Mouse (Mus musculus) embryonic facial prominence, embryonic 15.5 days (tissue): ENCODE measurements around the gene Adam19. TPM values are rescaled to one million over a fixed set of nuclear protein-coding genes. Genes with fewer than 3 reads are reported as not detected.

Source experiments
- ATAC-seq: fragments of 200-750 bp; cut with Nextera tagmentation; 2 replicates; pipeline ENCODE4 v1.8.0; 2017; ENCODE audit warnings: low read depth, moderate TSS enrichment; ENCODE audit not compliant: insufficient number of reproducible peaks, low FRiP score, low TSS enrichment
- H3K27ac ChIP-seq: fragments of 300-500 bp; sonication (generic); replicated peaks from 2 replicates; pipeline ENCODE4 v1.5.1; 2015; ENCODE audit warnings: mild to moderate bottlenecking, inconsistent platforms
- H3K27me3 ChIP-seq: fragments of 300-500 bp; sonication (generic); 2 replicates; pipeline ENCODE4 v1.6.1; 2015; ENCODE audit warnings: inconsistent platforms
- H3K36me3 ChIP-seq: fragments of 300-500 bp; sonication (generic); 2 replicates; pipeline ENCODE4 v1.6.1; 2015; ENCODE audit warnings: mild to moderate bottlenecking, inconsistent platforms
- H3K4me1 ChIP-seq: fragments of 300-500 bp; sonication (generic); 2 replicates; pipeline ENCODE4 v1.6.1; 2015; ENCODE audit warnings: inconsistent platforms
- H3K4me2 ChIP-seq: fragments of 300-500 bp; sonication (generic); replicated peaks from 2 replicates; pipeline ENCODE4 v1.6.1; 2015; ENCODE audit warnings: mild to moderate bottlenecking, inconsistent platforms
- H3K4me3 ChIP-seq: fragments of 300-500 bp; sonication (generic); replicated peaks from 2 replicates; pipeline ENCODE4 v1.5.1; 2015; ENCODE audit warnings: mild to moderate bottlenecking, inconsistent platforms
- H3K9ac ChIP-seq: fragments of 300-500 bp; sonication (generic); 2 replicates; pipeline ENCODE4 v1.6.1; 2015; ENCODE audit warnings: inconsistent platforms
- H3K9me3 ChIP-seq: fragments of 300-500 bp; sonication (generic); replicated peaks from 2 replicates; pipeline ENCODE4 v1.6.1; 2016; ENCODE audit warnings: inconsistent platforms
- WGBS: fragments of 180-500 bp; shearing (Covaris S2); methylation state at CpG from one replicate; pipeline ENCODE4 v1.1.7; 2015; 5-methylcytosine and 5-hydroxymethylcytosine counted together
- polyA plus RNA-seq: library from polyadenylated mRNA; unstranded; fragments of >200 nt; fragmentation: Nextera tagmentation; extraction: Ambion mirVana; gene quantifications from 2 replicates; pipeline ENCODE4 v1.2.1, GENCODE M21; 2015

Adam19 gene
- polyA plus RNA-seq, 1 experiment from 2014 or later = 13.4 TPM

GRCm38 (mm10) chr11:46125093-46125834 is 69.5 kb downstream of the Adam19 start:
- no peak overlapping the region for H3K4me2 ChIP-seq
- H3K36me3 ChIP-seq = peaks cover 16% of the 10 kb centered on the region
- ATAC-seq = no peak
- no peaks in the 10 kb centered on the region for H3K9me3 ChIP-seq
- H3K4me1 ChIP-seq = no peaks in the 10 kb centered on the region
- no peak overlapping the region for H3K4me3 ChIP-seq
- no peaks in the 10 kb centered on the region for H3K27me3 ChIP-seq
- H3K27ac ChIP-seq = no peak overlapping the region
- 90% methylated on average over 12 of the region's 12 CpGs for WGBS
- no peak overlapping the region for H3K9ac ChIP-seq

- H3K4me3 ChIP-seq = no peak overlapping the region
- H3K4me2 ChIP-seq = no peak overlapping the region
- no peak for ATAC-seq
- H3K27ac ChIP-seq = no peak overlapping the region
- no peaks in the 10 kb centered on the region for H3K9me3 ChIP-seq
- H3K4me1 ChIP-seq = no peaks in the 10 kb centered on the region
- 91% methylated on average over 7 of the region's 7 CpGs for WGBS
- H3K36me3 ChIP-seq = peaks cover 16% of the 10 kb centered on the region
- H3K9ac ChIP-seq = no peak overlapping the region
- H3K27me3 ChIP-seq = no peaks in the 10 kb centered on the region
Measured at GRCm38 (mm10) chr11:46125835-46126229, 70.0 kb downstream of the Adam19 start.

- Histone ChIP-seq H3K36me3 (peaks cover 17% of the 10 kb centered on the region), H3K27ac (no peak overlapping the region), H3K4me3 (no peak overlapping the region), H3K27me3 (no peaks in the 10 kb centered on the region), H3K9me3 (no peaks in the 10 kb centered on the region), H3K4me1 (no peaks in the 10 kb centered on the region), H3K4me2 (no peak overlapping the region), H3K9ac (no peak overlapping the region)
- ATAC-seq = no peak
- 88% methylated on average over 7 of the region's 7 CpGs for WGBS
Measured at GRCm38 (mm10) chr11:46126317-46126716, 70.5 kb downstream of the Adam19 start.

GRCm38 (mm10) chr11:46126827-46127410 is 71.1 kb downstream of the Adam19 start:
- 90% methylated on average over 11 of the region's 11 CpGs for WGBS
- Histone ChIP-seq H3K4me2 (no peak overlapping the region), H3K27me3 (no peaks in the 10 kb centered on the region), H3K9me3 (no peaks in the 10 kb centered on the region), H3K27ac (no peak overlapping the region), H3K9ac (no peak overlapping the region), H3K4me3 (no peak overlapping the region), H3K36me3 (peaks cover 22% of the 10 kb centered on the region), H3K4me1 (no peaks in the 10 kb centered on the region)
- no peak for ATAC-seq

GRCm38 (mm10) chr11:46127621-46128547 is 72.1 kb downstream of the Adam19 start:
- 68% methylated on average over 15 of the region's 15 CpGs for WGBS
- ATAC-seq = peak; percentile 77
- Histone ChIP-seq H3K4me3 (no peak overlapping the region), H3K9ac (no peak overlapping the region), H3K27ac (no peak overlapping the region), H3K9me3 (no peaks in the 10 kb centered on the region), H3K4me1 (no peaks in the 10 kb centered on the region), H3K27me3 (no peaks in the 10 kb centered on the region), H3K4me2 (no peak overlapping the region), H3K36me3 (peaks cover 22% of the 10 kb centered on the region)

- no peaks in the 10 kb centered on the region for H3K9me3 ChIP-seq
- H3K27me3 ChIP-seq = no peaks in the 10 kb centered on the region
- 75% methylated on average over 9 of the region's 9 CpGs for WGBS
- ATAC-seq = no peak
- no peak overlapping the region for H3K9ac ChIP-seq
- H3K4me3 ChIP-seq = no peak overlapping the region
- peaks cover 22% of the 10 kb centered on the region for H3K36me3 ChIP-seq
- no peaks in the 10 kb centered on the region for H3K4me1 ChIP-seq
- H3K4me2 ChIP-seq = no peak overlapping the region
- H3K27ac ChIP-seq = no peak overlapping the region
Measured at GRCm38 (mm10) chr11:46128548-46128945, 72.8 kb downstream of the Adam19 start.

GRCm38 (mm10) chr11:46131022-46131986 is 75.5 kb downstream of the Adam19 start:
- Histone ChIP-seq H3K9ac (no peak overlapping the region), H3K4me3 (no peak overlapping the region), H3K27ac (no peak overlapping the region), H3K27me3 (no peaks in the 10 kb centered on the region), H3K4me2 (no peak overlapping the region), H3K4me1 (no peaks in the 10 kb centered on the region), H3K9me3 (no peaks in the 10 kb centered on the region), H3K36me3 (peaks cover 30% of the 10 kb centered on the region)
- WGBS = 92% methylated on average over 17 of the region's 17 CpGs
- ATAC-seq = no peak

GRCm38 (mm10) chr11:46134899-46135298 is 79.1 kb downstream of the Adam19 start:
- Histone ChIP-seq H3K36me3 (peaks cover 43% of the 10 kb centered on the region), H3K27ac (no peak overlapping the region), H3K4me1 (no peaks in the 10 kb centered on the region), H3K4me2 (no peak overlapping the region), H3K9ac (no peak overlapping the region), H3K27me3 (no peaks in the 10 kb centered on the region), H3K9me3 (no peaks in the 10 kb centered on the region), H3K4me3 (no peak overlapping the region)
- WGBS = 88% methylated on average over 2 of the region's 2 CpGs
- ATAC-seq = no peak

- Histone ChIP-seq H3K27ac (no peak overlapping the region), H3K9me3 (no peaks in the 10 kb centered on the region), H3K36me3 (peaks cover 31% of the 10 kb centered on the region), H3K9ac (no peak overlapping the region), H3K4me3 (no peak overlapping the region), H3K4me2 (no peak overlapping the region), H3K27me3 (no peaks in the 10 kb centered on the region), H3K4me1 (no peaks in the 10 kb centered on the region)
- WGBS = 78% methylated on average over 6 of the region's 6 CpGs
- no peak for ATAC-seq
Measured at GRCm38 (mm10) chr11:46143342-46143741, 87.5 kb downstream of the Adam19 start.

GRCm38 (mm10) chr11:46145163-46145875 is 89.5 kb downstream of the Adam19 start:
- 85% methylated on average over 11 of the region's 11 CpGs for WGBS
- no peaks in the 10 kb centered on the region for H3K4me1 ChIP-seq
- no peak overlapping the region for H3K4me2 ChIP-seq
- no peak for ATAC-seq
- H3K36me3 ChIP-seq = peaks cover 17% of the 10 kb centered on the region
- no peaks in the 10 kb centered on the region for H3K9me3 ChIP-seq
- H3K27me3 ChIP-seq = no peaks in the 10 kb centered on the region
- no peak overlapping the region for H3K27ac ChIP-seq
- H3K9ac ChIP-seq = no peak overlapping the region
- no peak overlapping the region for H3K4me3 ChIP-seq
